Mouse (Mus musculus): ENCODE measurements around the gene Pxn. TPM values are rescaled to one million over a fixed set of nuclear protein-coding genes. Genes with fewer than 3 reads are reported as not detected.

Gene Pxn
- total RNA-seq, 1 experiment, result 29.4 TPM

DNA sequence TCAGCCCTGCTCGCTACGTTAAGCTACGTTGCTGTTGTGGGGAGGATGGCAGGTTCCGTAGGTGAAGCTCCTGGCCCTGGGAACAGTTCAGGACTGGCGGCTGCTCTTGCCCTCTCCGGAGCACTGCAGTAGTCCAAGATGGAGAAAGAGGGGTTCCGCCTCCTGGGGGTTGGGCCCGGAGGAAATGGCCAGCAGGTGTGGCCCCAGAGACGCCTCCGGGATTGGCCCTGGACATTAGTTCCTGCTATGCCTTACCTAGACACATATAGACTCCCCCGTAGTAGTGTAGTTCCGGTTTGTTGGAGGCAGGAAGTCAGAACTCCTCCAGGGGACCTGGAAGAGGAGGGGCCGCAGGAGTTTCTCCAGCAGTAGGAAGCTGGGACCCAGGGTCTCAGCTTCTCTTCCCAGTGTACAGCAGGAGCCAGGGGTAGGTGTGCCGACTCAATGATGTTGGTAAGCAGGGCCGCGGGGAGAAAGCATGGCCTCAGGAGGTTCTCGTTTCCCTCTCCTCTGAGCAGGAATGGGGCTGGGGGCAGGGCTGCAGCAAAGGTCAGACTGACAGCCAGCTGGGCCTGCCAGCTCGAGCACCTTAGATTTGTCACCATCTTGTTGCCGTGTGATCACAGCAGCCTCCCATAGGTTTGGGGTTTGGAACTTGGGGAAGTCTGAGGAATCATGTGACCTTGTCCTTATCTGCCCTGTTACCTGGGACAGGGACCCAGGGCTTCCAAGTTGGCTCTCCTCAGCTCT is 36.3 kb downstream of the Pxn start:
- Histone ChIP-seq H3K36me3 (ENCODE audit: control insufficient read depth, insufficient read depth, low read length, poor library complexity, severe bottlenecking) (peaks cover 12% of the 10 kb centered on the region; the same call in 1 of the 2 replicates), H3K4me3 (ENCODE audit: insufficient read depth in 1 of 2, low read depth in 1 of 2, low read length in 2 of 2, poor library complexity in 1 of 2, severe bottlenecking in 1 of 2) (peak overlapping the region; percentile 22 to 52; a peak in 3 of 4 replicates), H3K27ac (ENCODE audit: insufficient read depth, low read depth, low read length, poor library complexity, severe bottlenecking) (no peak overlapping the region), H3K9ac (ENCODE audit: insufficient read depth, low read depth, low read length, poor library complexity, severe bottlenecking) (peak overlapping the region; percentile 18), H3K4me1 (ENCODE audit: control insufficient read depth in 2 of 2, insufficient read depth in 2 of 2, low read length in 2 of 2, poor library complexity in 1 of 2) (peaks cover 3 to 29% of the 10 kb centered on the region in 2 experiments; a peak in 2 of 4 replicates), H3K9me3 (ENCODE audit: control insufficient read depth, insufficient read depth, low read depth, low read length) (no peaks in the 10 kb centered on the region)
- in situ Hi-C loops (cut with MboI; ENCODE audit: low sequenced_read_pairs in 2 of 2, unreplicated experiment in 2 of 2), result no loop called here
- DNase-seq (ENCODE audit: low read depth, low spot score), result no peak
- no peak for TF ChIP-seq CHD2 (IDR thresholded peaks at IDR 0.05; ENCODE audit: low read depth, low read length)

- Histone ChIP-seq H3K9me3 (ENCODE audit: control insufficient read depth, insufficient read depth, low read depth, low read length) (no peaks in the 10 kb centered on the region), H3K36me3 (ENCODE audit: control insufficient read depth, insufficient read depth, low read length, poor library complexity, severe bottlenecking) (peaks cover 12% of the 10 kb centered on the region; the same call in 1 of the 2 replicates), H3K9ac (ENCODE audit: insufficient read depth, low read depth, low read length, poor library complexity, severe bottlenecking) (no peak overlapping the region), H3K4me3 (ENCODE audit: insufficient read depth in 1 of 2, low read depth in 1 of 2, low read length in 2 of 2, poor library complexity in 1 of 2, severe bottlenecking in 1 of 2) (no peak overlapping the region), H3K4me1 (ENCODE audit: control insufficient read depth in 2 of 2, insufficient read depth in 2 of 2, low read length in 2 of 2, poor library complexity in 1 of 2) (peaks cover 0 to 32% of the 10 kb centered on the region in 2 experiments; a peak in 2 of 4 replicates), H3K27ac (ENCODE audit: insufficient read depth, low read depth, low read length, poor library complexity, severe bottlenecking) (no peak overlapping the region)
- TF ChIP-seq HCFC1 (IDR thresholded peaks at IDR 0.05; ENCODE audit: borderline replicate concordance, insufficient read depth, low read length), result no peak
- no peak for TF ChIP-seq ZC3H11A (IDR thresholded peaks at IDR 0.05; ENCODE audit: borderline replicate concordance, low read depth, low read length)
- TF ChIP-seq MAFK (IDR thresholded peaks at IDR 0.05; ENCODE audit: insufficient read depth, low read depth, low read length), result no peak
- no peak for TF ChIP-seq ZNF384 (IDR thresholded peaks at IDR 0.05; ENCODE audit: low read depth, low read length)
- TF ChIP-seq CHD2 (IDR thresholded peaks at IDR 0.05; ENCODE audit: low read depth, low read length), result no peak
- in situ Hi-C loops (cut with MboI; ENCODE audit: low sequenced_read_pairs in 2 of 2, unreplicated experiment in 2 of 2), result no loop called here
- DNase-seq (ENCODE audit: low read depth, low spot score), result no peak
These were observed 37.2 kb downstream of the Pxn start for GRCm38 (mm10) chr5:115543509-115544253.

GRCm38 (mm10) chr5:115544655-115545185 is 38.2 kb downstream of the Pxn start:
- Histone ChIP-seq H3K4me3 (ENCODE audit: insufficient read depth in 1 of 2, low read depth in 1 of 2, low read length in 2 of 2, poor library complexity in 1 of 2, severe bottlenecking in 1 of 2) (no peak overlapping the region), H3K36me3 (ENCODE audit: control insufficient read depth, insufficient read depth, low read length, poor library complexity, severe bottlenecking) (peaks cover 15% of the 10 kb centered on the region; the same call in 1 of the 2 replicates), H3K27ac (ENCODE audit: insufficient read depth, low read depth, low read length, poor library complexity, severe bottlenecking) (no peak overlapping the region), H3K4me1 (ENCODE audit: control insufficient read depth in 2 of 2, insufficient read depth in 2 of 2, low read length in 2 of 2, poor library complexity in 1 of 2) (peaks cover 0 to 32% of the 10 kb centered on the region in 2 experiments; a peak in 2 of 4 replicates), H3K9me3 (ENCODE audit: control insufficient read depth, insufficient read depth, low read depth, low read length) (no peaks in the 10 kb centered on the region), H3K9ac (ENCODE audit: insufficient read depth, low read depth, low read length, poor library complexity, severe bottlenecking) (no peak overlapping the region)
- in situ Hi-C loops (cut with MboI; ENCODE audit: low sequenced_read_pairs in 2 of 2, unreplicated experiment in 2 of 2), result no loop called here
- TF ChIP-seq MAFK (IDR thresholded peaks at IDR 0.05; ENCODE audit: insufficient read depth, low read depth, low read length), result no peak
- TF ChIP-seq ZNF384 (IDR thresholded peaks at IDR 0.05; ENCODE audit: low read depth, low read length), result no peak
- TF ChIP-seq ZC3H11A (IDR thresholded peaks at IDR 0.05; ENCODE audit: borderline replicate concordance, low read depth, low read length), result no peak
- TF ChIP-seq HCFC1 (IDR thresholded peaks at IDR 0.05; ENCODE audit: borderline replicate concordance, insufficient read depth, low read length), result no peak
- no peak for TF ChIP-seq CHD2 (IDR thresholded peaks at IDR 0.05; ENCODE audit: low read depth, low read length)
- no peak for DNase-seq (ENCODE audit: low read depth, low spot score)

- in situ Hi-C loops (cut with MboI; ENCODE audit: low sequenced_read_pairs in 2 of 2, unreplicated experiment in 2 of 2), result no loop called here
- no peak for DNase-seq (ENCODE audit: low read depth, low spot score)
- Histone ChIP-seq H3K36me3 (ENCODE audit: control insufficient read depth, insufficient read depth, low read length, poor library complexity, severe bottlenecking) (peaks cover 15% of the 10 kb centered on the region; the same call in 1 of the 2 replicates), H3K9me3 (ENCODE audit: control insufficient read depth, insufficient read depth, low read depth, low read length) (no peaks in the 10 kb centered on the region), H3K9ac (ENCODE audit: insufficient read depth, low read depth, low read length, poor library complexity, severe bottlenecking) (peak overlapping the region; percentile 27; the same call in 1 of the 2 replicates), H3K27ac (ENCODE audit: insufficient read depth, low read depth, low read length, poor library complexity, severe bottlenecking) (no peak overlapping the region), H3K4me3 (ENCODE audit: insufficient read depth in 1 of 2, low read depth in 1 of 2, low read length in 2 of 2, poor library complexity in 1 of 2, severe bottlenecking in 1 of 2) (no peak overlapping the region), H3K4me1 (ENCODE audit: control insufficient read depth in 2 of 2, insufficient read depth in 2 of 2, low read length in 2 of 2, poor library complexity in 1 of 2) (peaks cover 0 to 36% of the 10 kb centered on the region in 2 experiments; a peak in 2 of 4 replicates)
- TF ChIP-seq HCFC1 (IDR thresholded peaks at IDR 0.05; ENCODE audit: borderline replicate concordance, insufficient read depth, low read length) (no peak), MAFK (IDR thresholded peaks at IDR 0.05; ENCODE audit: insufficient read depth, low read depth, low read length) (no peak), CHD2 (IDR thresholded peaks at IDR 0.05; ENCODE audit: low read depth, low read length) (no peak), ZNF384 (IDR thresholded peaks at IDR 0.05; ENCODE audit: low read depth, low read length) (no peak), ZC3H11A (IDR thresholded peaks at IDR 0.05; ENCODE audit: borderline replicate concordance, low read depth, low read length) (no peak)
These were observed 39.2 kb downstream of the Pxn start for GRCm38 (mm10) chr5:115545636-115546035.
